Mouse (Mus musculus) cerebellum, adult (tissue): ENCODE measurements around the gene Crtc1.
A peak's percentile ranks its signal among the peaks of the same experiment; 100 is the strongest.

Source experiments
- ATAC-seq: cut with Nextera tagmentation; 2 replicates; pipeline ENCODE4 v1.9.2; 2017; ENCODE audit warnings: mild to moderate bottlenecking, moderate library complexity, mixed read lengths; ENCODE audit not compliant: insufficient number of reproducible peaks, low FRiP score, low TSS enrichment

Crtc1 gene

GRCm38 (mm10) chr8:70439055-70439847 lies at the start of gene Crtc1:
TSS of gene Crtc1 (minus strand) at chr8:70439579.
- ATAC-seq = peak; percentile 95

- no peak for ATAC-seq
Measured at GRCm38 (mm10) chr8:70488931-70489470, 49.6 kb upstream of the Crtc1 start.

GRCm38 (mm10) chr8:70487993-70488796 lies 48.8 kb upstream of the Crtc1 start:
- no peak for ATAC-seq

GRCm38 (mm10) chr8:70486941-70487520 lies 47.7 kb upstream of the Crtc1 start, which contains the start of gene Tmem59l:
TSS of gene Tmem59l (minus strand) at chr8:70487358.
- ATAC-seq = peak; percentile 59; the same call in 1 of the 2 replicates

- peak; percentile 29 for ATAC-seq
Measured at GRCm38 (mm10) chr8:70486191-70486681, 46.9 kb upstream of the Crtc1 start.

- ATAC-seq = no peak
Measured at GRCm38 (mm10) chr8:70482943-70483342, 43.6 kb upstream of the Crtc1 start.

- ATAC-seq = no peak
Measured at GRCm38 (mm10) chr8:70481908-70482307, 42.5 kb upstream of the Crtc1 start.

- 0 out of 2 replicates have a peak, but pooled peaks have one; percentile 7 for ATAC-seq
Measured at GRCm38 (mm10) chr8:70477269-70477982, 38.0 kb upstream of the Crtc1 start.

GRCm38 (mm10) chr8:70476333-70477268 lies 37.2 kb upstream of the Crtc1 start, which contains the start of gene Klhl26:
TSS of gene Klhl26 (minus strand) at chr8:70476968.
- peak; percentile 78 for ATAC-seq

GRCm38 (mm10) chr8:70471856-70472255 lies 32.5 kb upstream of the Crtc1 start:
- no peak for ATAC-seq

GRCm38 (mm10) chr8:70469938-70470337 lies 30.6 kb upstream of the Crtc1 start:
- no peak for ATAC-seq

- 0 out of 2 replicates have a peak, but pooled peaks have one; percentile 8 for ATAC-seq
Measured at GRCm38 (mm10) chr8:70469295-70469916, 30.0 kb upstream of the Crtc1 start.

- no peak for ATAC-seq
Measured at GRCm38 (mm10) chr8:70468733-70469132, 29.4 kb upstream of the Crtc1 start.

- no peak for ATAC-seq
Measured at GRCm38 (mm10) chr8:70467907-70468306, 28.5 kb upstream of the Crtc1 start.

GRCm38 (mm10) chr8:70467229-70467725 lies 27.9 kb upstream of the Crtc1 start:
- ATAC-seq = no peak

- ATAC-seq = no peak
Measured at GRCm38 (mm10) chr8:70466771-70467170, 27.4 kb upstream of the Crtc1 start.

GRCm38 (mm10) chr8:70466305-70466704 lies 26.9 kb upstream of the Crtc1 start:
- no peak for ATAC-seq

GRCm38 (mm10) chr8:70465701-70466100 lies 26.3 kb upstream of the Crtc1 start:
- ATAC-seq = no peak
